Mouse (Mus musculus) liver, adult 2 months (tissue): ENCODE measurements around the gene Aven. TPM values are rescaled to one million over a fixed set of nuclear protein-coding genes. Genes with fewer than 3 reads are reported as not detected.

Source experiments
- DNase-seq: peaks from one replicate; pipeline ENCODE4 v3.0.0-alpha.2; 2011; ENCODE audit warnings: low read depth, low spot score; ENCODE audit errors: extremely low read depth
- H3K27ac ChIP-seq: fragments of 200-500 bp; replicated peaks from 2 replicates; pipeline ENCODE4 v1.5.1; 2012; ENCODE audit warnings: low read depth, mild to moderate bottlenecking, control low read depth, inconsistent platforms, low read length; ENCODE audit not compliant: insufficient read depth
- H3K27me3 ChIP-seq: fragments of 200-500 bp; 2 replicates; pipeline ENCODE4 v1.6.1; 2012; ENCODE audit warnings: mild to moderate bottlenecking, moderate library complexity, low read length, inconsistent platforms; ENCODE audit not compliant: control insufficient read depth, insufficient read depth
- H3K36me3 ChIP-seq: fragments of 200-500 bp; 2 replicates; pipeline ENCODE4 v1.6.1; 2012; ENCODE audit warnings: low read length, inconsistent platforms; ENCODE audit not compliant: control insufficient read depth, insufficient read depth
- H3K4me1 ChIP-seq: fragments of 200-500 bp; 2 replicates; pipeline ENCODE4 v1.6.1; 2011; ENCODE audit warnings: low read length; ENCODE audit not compliant: control insufficient read depth, insufficient read depth
- H3K4me3 ChIP-seq: fragments of 200-500 bp; 2 replicates; pipeline ENCODE4 v1.5.1; 2011; ENCODE audit warnings: low read depth, mild to moderate bottlenecking, control low read depth, low read length, moderate library complexity; ENCODE audit not compliant: insufficient read depth
- H3K79me2 ChIP-seq: fragments of 200-500 bp; 2 replicates; pipeline ENCODE4 v1.6.1; 2012; ENCODE audit warnings: inconsistent platforms, mild to moderate bottlenecking, low read length, moderate library complexity; ENCODE audit not compliant: control insufficient read depth, insufficient read depth
- H3K9ac ChIP-seq: fragments of 200-500 bp; 2 replicates; pipeline ENCODE4 v1.6.1; 2012; ENCODE audit warnings: low read depth, mild to moderate bottlenecking, control low read depth, inconsistent platforms, low read length
- CTCF ChIP-seq: fragments of 200-500 bp; IDR thresholded peaks from 2 replicates; pipeline ENCODE4 v1.5.1; 2011; ENCODE audit warnings: low read depth, low read length, control low read depth
- POLR2A ChIP-seq: fragments of 200-500 bp; IDR thresholded peaks from 2 replicates; pipeline ENCODE4 v1.6.1; 2011; ENCODE audit warnings: low read length, control low read depth; ENCODE audit not compliant: insufficient read depth; ENCODE audit errors: extremely low read depth
- WGBS: fragments of 180-500 bp; shearing (Covaris S2); methylation state at CpG from one replicate; pipeline ENCODE4 v1.1.7; 2018; 5-methylcytosine and 5-hydroxymethylcytosine counted together
- polyA plus RNA-seq: library from polyadenylated mRNA; depleted of rRNA; stranded (reverse); fragments of >200 nt; gene quantifications from 2 replicates; pipeline ENCODE4 v1.2.3, GENCODE M21; 2012
- total RNA-seq: library from RNA; depleted of rRNA; stranded (reverse); fragments of >200 nt; gene quantifications from 2 replicates; pipeline ENCODE4 v1.2.3, GENCODE M21; 2014

Aven gene
- total and polyA plus RNA-seq, 2 experiments = 4.5 to 8.9 TPM

DNA sequence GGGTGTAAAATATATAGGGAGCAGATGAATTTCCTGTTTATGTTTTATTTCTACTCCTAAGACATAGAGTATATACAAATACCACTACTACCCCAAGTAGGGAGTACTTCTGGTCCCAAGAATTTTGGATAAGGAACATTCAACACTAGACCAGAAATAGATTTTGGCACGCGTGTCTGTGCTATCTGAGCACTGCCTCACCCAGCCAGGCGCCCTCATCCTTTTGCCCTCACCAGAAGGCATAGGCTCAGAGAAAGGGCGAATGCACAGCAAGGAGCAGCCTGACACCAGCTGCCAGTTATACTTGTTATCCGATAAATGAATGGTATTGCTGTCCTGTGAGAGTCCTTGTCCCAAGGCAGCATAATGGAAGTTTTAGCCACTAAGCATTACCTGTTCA lies 144.4 kb downstream of the Aven start:
- no peak for DNase-seq
- WGBS = 88% methylated on average over 5 of the region's 5 CpGs
- no peaks in the 10 kb centered on the region for H3K4me1 ChIP-seq

DNA sequence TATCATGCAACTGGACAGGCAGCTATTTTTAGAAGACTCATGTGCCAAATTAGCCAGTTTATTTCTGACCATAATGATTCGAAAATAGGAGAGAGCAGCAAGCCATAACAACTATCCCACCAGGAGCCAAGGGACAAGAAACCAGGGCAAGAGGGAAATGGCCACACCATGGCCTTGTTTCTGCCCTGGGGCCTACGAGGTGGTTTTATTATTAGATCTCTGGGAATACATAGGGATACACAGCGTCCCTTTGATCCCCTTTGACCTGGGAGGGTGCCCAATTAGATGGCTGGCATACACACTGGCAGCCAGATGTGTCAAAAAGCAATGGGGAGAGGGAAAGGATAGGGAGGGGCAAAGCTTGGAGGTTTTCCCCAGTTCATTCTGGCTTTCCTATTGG lies 161.1 kb downstream of the Aven start:
- DNase-seq = no peak
- WGBS = 67% methylated on average over 3 of the region's 3 CpGs
- Histone ChIP-seq H3K4me1 (no peaks in the 10 kb centered on the region), H3K9ac (no peak overlapping the region), H3K36me3 (no peaks in the 10 kb centered on the region), H3K27ac (no peak overlapping the region), H3K27me3 (no peaks in the 10 kb centered on the region), H3K79me2 (no peaks in the 10 kb centered on the region), H3K4me3 (no peak overlapping the region)
- no peak for TF ChIP-seq CTCF

More for the DNA sequence above, 144.4 kb downstream of the Aven start:
- H3K4me3 ChIP-seq = no peak overlapping the region
- no peak overlapping the region for H3K27ac ChIP-seq
- H3K36me3 ChIP-seq = peaks cover under 1% of the 10 kb centered on the region; the same call in 1 of the 2 replicates
- TF ChIP-seq POLR2A = no peak
- TF ChIP-seq CTCF = no peak
- no peaks in the 10 kb centered on the region for H3K27me3 ChIP-seq
- no peak overlapping the region for H3K9ac ChIP-seq
- H3K79me2 ChIP-seq = no peaks in the 10 kb centered on the region

DNA sequence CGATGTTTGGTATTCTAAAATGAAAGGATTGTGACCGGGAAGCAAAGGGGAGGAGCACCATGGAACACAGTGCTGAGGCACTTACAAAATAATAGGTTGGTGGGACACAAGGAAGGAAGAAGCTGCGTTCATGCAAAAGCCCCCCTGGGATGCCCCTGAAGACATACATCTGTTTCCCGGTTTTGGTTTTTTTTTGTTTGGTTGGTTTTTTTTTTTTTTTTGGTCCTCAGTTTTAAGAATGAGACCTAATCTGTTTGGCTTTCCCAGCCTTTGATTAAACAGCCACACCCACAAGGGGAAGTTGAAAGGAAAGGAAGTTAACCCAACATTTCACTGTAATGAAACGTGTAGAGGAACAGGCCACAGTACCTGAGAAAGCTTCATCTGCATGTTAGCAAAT lies 163.4 kb downstream of the Aven start:
- WGBS = 40% methylated on average over 5 of the region's 5 CpGs
- H3K4me1 ChIP-seq = no peaks in the 10 kb centered on the region
- no peak overlapping the region for H3K27ac ChIP-seq
- H3K4me3 ChIP-seq = no peak overlapping the region
- no peaks in the 10 kb centered on the region for H3K36me3 ChIP-seq
- no peak for TF ChIP-seq POLR2A
- DNase-seq = no peak
- no peak overlapping the region for H3K9ac ChIP-seq
- no peaks in the 10 kb centered on the region for H3K79me2 ChIP-seq
- no peaks in the 10 kb centered on the region for H3K27me3 ChIP-seq

DNA sequence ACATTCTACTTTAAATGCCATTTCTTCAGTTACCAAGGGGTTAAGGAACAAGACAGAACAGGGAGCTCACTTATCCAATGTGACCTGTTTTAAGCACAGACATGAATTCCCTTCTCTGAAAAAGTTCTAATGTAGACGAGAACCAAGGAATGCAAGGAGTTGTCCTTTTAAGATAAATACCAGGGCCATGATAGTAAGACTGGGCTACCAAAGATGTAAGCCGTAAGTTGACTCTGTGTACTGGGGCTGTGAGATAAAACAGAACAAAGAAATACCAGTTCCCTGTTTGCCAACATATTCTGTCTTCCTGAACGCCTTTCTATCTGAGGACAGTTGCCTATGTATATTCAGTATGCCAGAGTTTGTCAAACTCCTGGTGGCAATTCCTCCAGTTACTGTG lies 176.7 kb downstream of the Aven start:
- 62% methylated on average over 3 of the region's 3 CpGs for WGBS
- Histone ChIP-seq H3K27ac (no peak overlapping the region), H3K27me3 (no peaks in the 10 kb centered on the region), H3K9ac (no peak overlapping the region), H3K4me3 (no peak overlapping the region), H3K4me1 (no peaks in the 10 kb centered on the region), H3K79me2 (no peaks in the 10 kb centered on the region), H3K36me3 (no peaks in the 10 kb centered on the region)
- TF ChIP-seq CTCF = no peak
- TF ChIP-seq POLR2A = no peak
- DNase-seq = no peak

DNA sequence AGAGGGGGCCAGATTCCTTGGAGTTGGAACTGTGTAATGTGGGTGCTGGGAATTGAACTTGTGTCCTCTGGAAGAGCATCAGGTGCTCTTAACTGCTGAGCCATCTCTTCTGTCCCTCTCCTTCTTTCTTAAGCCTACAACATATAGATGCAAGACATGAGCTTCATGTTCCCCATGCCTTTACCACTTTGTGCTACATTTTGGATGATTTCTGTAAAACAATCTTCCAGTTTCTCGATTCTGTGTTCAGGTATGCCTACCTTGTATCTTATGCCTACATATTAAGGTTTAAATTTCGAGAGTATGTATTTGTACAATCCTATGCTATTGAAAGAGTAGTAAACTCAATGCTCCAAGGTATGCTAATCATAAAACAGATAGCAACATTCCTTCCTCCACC lies 183.4 kb downstream of the Aven start:
- TF ChIP-seq POLR2A = no peak
- TF ChIP-seq CTCF = no peak
- WGBS = 70% methylated on average over 2 of the region's 2 CpGs
- Histone ChIP-seq H3K27me3 (no peaks in the 10 kb centered on the region), H3K4me1 (no peaks in the 10 kb centered on the region), H3K27ac (no peak overlapping the region), H3K79me2 (no peaks in the 10 kb centered on the region), H3K4me3 (no peak overlapping the region), H3K9ac (no peak overlapping the region), H3K36me3 (no peaks in the 10 kb centered on the region)
- no peak for DNase-seq

DNA sequence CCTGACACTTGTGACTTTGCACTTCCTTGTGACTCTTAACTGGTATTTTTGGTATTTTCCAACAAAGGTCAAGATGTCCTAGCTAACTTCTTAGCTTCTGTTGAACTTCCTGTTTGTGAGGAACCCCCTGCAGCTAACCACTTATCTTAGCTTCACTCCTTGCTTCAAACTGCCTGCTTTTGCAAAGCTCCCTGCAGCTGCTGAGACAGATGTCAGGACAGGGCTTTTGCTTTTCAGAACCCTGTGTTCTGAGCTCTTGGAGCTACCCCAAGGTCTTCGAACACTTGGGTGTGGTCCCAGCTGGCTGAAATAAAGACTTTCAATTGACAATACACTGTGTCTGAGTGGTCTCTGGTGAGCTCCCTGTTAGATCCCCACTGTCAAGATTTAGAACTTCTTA lies 184.0 kb downstream of the Aven start:
- no peak overlapping the region for H3K27ac ChIP-seq
- no peaks in the 10 kb centered on the region for H3K36me3 ChIP-seq
- no peak overlapping the region for H3K4me3 ChIP-seq
- no peak for DNase-seq
- no peak for TF ChIP-seq CTCF
- no peak overlapping the region for H3K9ac ChIP-seq
- no peaks in the 10 kb centered on the region for H3K79me2 ChIP-seq
- no peaks in the 10 kb centered on the region for H3K4me1 ChIP-seq
- WGBS = 47% methylated on average over 1 of the region's 1 CpGs
- H3K27me3 ChIP-seq = no peaks in the 10 kb centered on the region
